Mouse (Mus musculus): ENCODE data around the gene Clcn2. TPM values are rescaled to one million over a fixed set of nuclear protein-coding genes. Genes with fewer than 3 reads are reported as not detected.

The Clcn2 gene
- polyA plus RNA-seq, 1 experiment, result 122 TPM

- Histone ChIP-seq H3K4me3 (ENCODE audit: insufficient read depth, low read length) (peak overlapping the region; percentile 72), H3K27ac (ENCODE audit: insufficient read depth, low read length) (no peak overlapping the region), H3K4me1 (ENCODE audit: control insufficient read depth, insufficient read depth, low read length) (peaks cover 1% of the 10 kb centered on the region; the same call in 1 of the 2 replicates)
- no peak for TF ChIP-seq POLR2A (IDR thresholded peaks at IDR 0.05; ENCODE audit: extremely low read depth, insufficient read depth, low read length)
- no peak for TF ChIP-seq CTCF (IDR thresholded peaks at IDR 0.05; ENCODE audit: extremely low read depth, insufficient read depth, low read length)
These were observed 3.1 kb downstream of the Clcn2 start for GRCm38 (mm10) chr16:20714307-20715080.

DNA sequence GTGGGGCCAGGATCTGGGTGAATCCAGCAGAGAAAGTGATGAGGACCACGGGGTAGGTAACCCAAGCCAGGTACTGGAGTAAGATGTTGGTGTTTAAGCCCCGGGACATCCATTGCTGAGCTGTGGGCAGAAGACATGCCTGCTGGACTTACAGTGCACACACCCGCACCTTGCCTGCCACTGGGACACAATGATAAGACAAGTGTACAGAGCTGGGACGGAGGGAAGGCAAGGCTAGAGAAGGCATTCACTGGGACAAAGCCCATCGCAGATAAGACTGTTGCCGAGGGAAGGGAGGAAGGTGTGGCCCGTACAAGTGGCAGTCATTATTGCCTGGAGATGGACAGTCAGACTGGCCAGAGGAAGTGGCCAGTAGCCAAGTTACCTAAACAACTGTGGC, 4.7 kb downstream of the Clcn2 start:
- Histone ChIP-seq H3K27ac (ENCODE audit: insufficient read depth, low read length) (no peak overlapping the region), H3K4me1 (ENCODE audit: control insufficient read depth, insufficient read depth, low read length) (peaks cover 1% of the 10 kb centered on the region; the same call in 1 of the 2 replicates), H3K4me3 (ENCODE audit: insufficient read depth, low read length) (peak overlapping the region; percentile 72; the same call in 1 of the 2 replicates)
- no peak for TF ChIP-seq CTCF (IDR thresholded peaks at IDR 0.05; ENCODE audit: extremely low read depth, insufficient read depth, low read length)
- TF ChIP-seq POLR2A (IDR thresholded peaks at IDR 0.05; ENCODE audit: extremely low read depth, insufficient read depth, low read length), result no peak

- no peak overlapping the region for H3K27ac ChIP-seq (ENCODE audit: insufficient read depth, low read length)
- TF ChIP-seq CTCF (IDR thresholded peaks at IDR 0.05; ENCODE audit: extremely low read depth, insufficient read depth, low read length), result no peak
- no peak for TF ChIP-seq POLR2A (IDR thresholded peaks at IDR 0.05; ENCODE audit: extremely low read depth, insufficient read depth, low read length)
- H3K4me3 ChIP-seq (ENCODE audit: insufficient read depth, low read length), result no peak overlapping the region; the same call in 1 of the 2 replicates
These were observed 5.4 kb downstream of the Clcn2 start for GRCm38 (mm10) chr16:20712190-20712589.

DNA sequence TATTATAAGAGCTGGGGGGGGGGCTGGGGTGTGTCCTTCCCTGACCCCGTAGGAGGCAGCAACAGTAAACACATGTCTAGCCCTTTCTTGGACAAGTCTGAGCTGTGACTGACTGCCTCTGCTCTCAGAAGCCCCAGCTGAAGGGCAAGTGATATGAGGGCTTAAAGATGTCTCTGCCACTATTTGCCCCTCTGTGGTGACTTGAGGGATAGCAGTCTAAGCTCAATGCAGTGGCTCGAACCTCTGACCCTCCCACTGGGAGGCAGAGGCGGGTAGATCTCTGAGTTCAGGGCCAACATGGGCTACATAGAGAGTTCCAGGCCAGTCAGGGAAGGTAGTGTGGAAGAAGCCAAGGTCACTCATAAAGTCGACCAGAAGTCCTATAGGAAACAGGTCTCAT, 6.7 kb downstream of the Clcn2 start:
- Histone ChIP-seq H3K4me3 (ENCODE audit: insufficient read depth, low read length) (no peak overlapping the region), H3K4me1 (ENCODE audit: control insufficient read depth, insufficient read depth, low read length) (peaks cover 1% of the 10 kb centered on the region; the same call in 1 of the 2 replicates), H3K27ac (ENCODE audit: insufficient read depth, low read length) (no peak overlapping the region)
- no peak for TF ChIP-seq POLR2A (IDR thresholded peaks at IDR 0.05; ENCODE audit: extremely low read depth, insufficient read depth, low read length)
- TF ChIP-seq CTCF (IDR thresholded peaks at IDR 0.05; ENCODE audit: extremely low read depth, insufficient read depth, low read length), result no peak

More at GRCm38 (mm10) chr16:20712190-20712589, 5.4 kb downstream of the Clcn2 start:
- peaks cover 1% of the 10 kb centered on the region; the same call in 1 of the 2 replicates for H3K4me1 ChIP-seq (ENCODE audit: control insufficient read depth, insufficient read depth, low read length)

GRCm38 (mm10) chr16:20710370-20710769, 7.2 kb downstream of the Clcn2 start:
- TF ChIP-seq POLR2A (IDR thresholded peaks at IDR 0.05; ENCODE audit: extremely low read depth, insufficient read depth, low read length) (no peak; the same call in 1 of the 2 replicates), CTCF (IDR thresholded peaks at IDR 0.05; ENCODE audit: extremely low read depth, insufficient read depth, low read length) (no peak)
- Histone ChIP-seq H3K4me3 (ENCODE audit: insufficient read depth, low read length) (no peak overlapping the region), H3K27ac (ENCODE audit: insufficient read depth, low read length) (no peak overlapping the region), H3K4me1 (ENCODE audit: control insufficient read depth, insufficient read depth, low read length) (peaks cover 1% of the 10 kb centered on the region; the same call in 1 of the 2 replicates)

- TF ChIP-seq CTCF (IDR thresholded peaks at IDR 0.05; ENCODE audit: extremely low read depth, insufficient read depth, low read length) (peak; percentile 33; the same call in 1 of the 2 replicates), POLR2A (IDR thresholded peaks at IDR 0.05; ENCODE audit: extremely low read depth, insufficient read depth, low read length) (0 out of 2 replicates have a peak, but pooled peaks have one; percentile 14)
- H3K4me1 ChIP-seq (ENCODE audit: control insufficient read depth, insufficient read depth, low read length), result no peaks in the 10 kb centered on the region; the same call in 1 of the 2 replicates
- no peak overlapping the region for H3K4me3 ChIP-seq (ENCODE audit: insufficient read depth, low read length)
- H3K27ac ChIP-seq (ENCODE audit: insufficient read depth, low read length), result no peak overlapping the region
These were observed 8.4 kb downstream of the Clcn2 start for GRCm38 (mm10) chr16:20708939-20709734.

DNA sequence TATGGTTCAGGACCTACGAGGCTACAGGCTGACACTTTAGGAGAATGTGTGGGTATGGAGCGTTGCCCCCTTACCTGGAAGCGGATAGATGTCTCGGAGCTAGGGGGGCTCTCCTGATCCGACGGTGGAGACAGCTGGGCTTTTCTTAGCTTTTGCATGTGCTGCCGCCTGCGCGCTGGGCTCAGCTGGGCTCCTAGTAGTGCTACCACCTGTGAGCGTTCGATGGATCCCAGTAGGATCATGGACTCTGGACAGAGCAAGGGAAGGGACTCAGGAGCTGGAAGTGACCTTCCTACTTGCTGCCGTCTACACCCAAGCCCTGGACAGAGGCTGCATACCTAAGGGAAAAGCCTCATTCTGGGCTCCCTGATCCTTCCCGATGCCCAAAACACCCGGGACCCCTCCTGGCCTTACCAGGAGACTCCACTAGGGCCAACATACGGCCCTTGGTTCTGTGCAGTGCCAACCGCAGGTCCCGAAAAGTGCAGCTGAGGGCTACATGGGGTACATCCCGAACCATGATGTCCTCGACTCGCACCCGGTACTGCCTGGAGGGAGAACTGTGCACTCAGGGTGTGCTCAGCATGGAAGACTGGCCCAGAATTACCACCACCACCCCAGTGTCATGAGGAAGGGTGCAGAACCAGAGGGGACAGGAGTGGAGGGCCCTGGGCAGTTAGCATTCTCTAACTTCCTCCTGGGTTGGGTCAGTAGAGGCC, 9.2 kb downstream of the Clcn2 start:
- H3K4me3 ChIP-seq (ENCODE audit: insufficient read depth, low read length), result no peak overlapping the region
- H3K4me1 ChIP-seq (ENCODE audit: control insufficient read depth, insufficient read depth, low read length), result no peaks in the 10 kb centered on the region
- H3K27ac ChIP-seq (ENCODE audit: insufficient read depth, low read length), result no peak overlapping the region
- TF ChIP-seq CTCF (IDR thresholded peaks at IDR 0.05; ENCODE audit: extremely low read depth, insufficient read depth, low read length) (no peak), POLR2A (IDR thresholded peaks at IDR 0.05; ENCODE audit: extremely low read depth, insufficient read depth, low read length) (no peak)

GRCm38 (mm10) chr16:20706407-20707055, 11.0 kb downstream of the Clcn2 start:
- Histone ChIP-seq H3K4me3 (ENCODE audit: insufficient read depth, low read length) (no peak overlapping the region), H3K27ac (ENCODE audit: insufficient read depth, low read length) (0 out of 2 replicates have a peak overlapping the region, but pooled peaks have one; percentile 5)
- no peak for TF ChIP-seq CTCF (IDR thresholded peaks at IDR 0.05; ENCODE audit: extremely low read depth, insufficient read depth, low read length)
- no peak for TF ChIP-seq POLR2A (IDR thresholded peaks at IDR 0.05; ENCODE audit: extremely low read depth, insufficient read depth, low read length)

More at GRCm38 (mm10) chr16:20706407-20707055, 11.0 kb downstream of the Clcn2 start:
- no peaks in the 10 kb centered on the region for H3K4me1 ChIP-seq (ENCODE audit: control insufficient read depth, insufficient read depth, low read length)

Data from cortical plate, adult 2 months (tissue).